Mouse (Mus musculus) C2C12 (cell line): ENCODE data around the gene Ing2. TPM values are rescaled to one million over a fixed set of nuclear protein-coding genes. Genes with fewer than 3 reads are reported as not detected.
A peak's percentile ranks its signal among the peaks of the same experiment; 100 is the strongest.

ENCODE experiments used
- H3K27me3 ChIP-seq: one replicate; pipeline ENCODE4 v1.6.1; 2011; ENCODE audit not compliant: control insufficient read depth, insufficient read depth, insufficient read length
- H3K36me3 ChIP-seq: one replicate; pipeline ENCODE4 v1.6.1; 2011; ENCODE audit not compliant: control insufficient read depth, insufficient read depth
- H3K4me3 ChIP-seq: one replicate; pipeline ENCODE4 v1.5.1; 2011; ENCODE audit warnings: mild to moderate bottlenecking, control low read depth; ENCODE audit not compliant: poor library complexity, insufficient read depth, severe bottlenecking
- H3K79me2 ChIP-seq: one replicate; pipeline ENCODE4 v1.6.1; 2011; ENCODE audit not compliant: control insufficient read depth, insufficient read depth
- H3K79me3 ChIP-seq: one replicate; pipeline ENCODE4 v1.6.1; 2011; ENCODE audit warnings: low read depth, control low read depth
- H3ac ChIP-seq: one replicate; pipeline ENCODE3; 2011; ENCODE audit warnings: low read depth; ENCODE audit not compliant: control insufficient read depth, insufficient read length
- CEBPB ChIP-seq: IDR thresholded peaks from one replicate; pipeline ENCODE4 v1.6.1; 2011; ENCODE audit warnings: low read depth, mild to moderate bottlenecking, control low read depth, moderate library complexity
- CTCF ChIP-seq: IDR thresholded peaks from one replicate; pipeline ENCODE4 v1.5.1; 2011; ENCODE audit not compliant: control insufficient read depth, insufficient read depth, insufficient read length
- FOSL1 ChIP-seq: IDR thresholded peaks from one replicate; pipeline ENCODE4 v1.8.0; 2011; ENCODE audit warnings: mild to moderate bottlenecking, low read length; ENCODE audit not compliant: poor library complexity, insufficient read depth, severe bottlenecking
- MAX ChIP-seq: IDR thresholded peaks from one replicate; pipeline ENCODE4 v1.6.1; 2011; ENCODE audit warnings: mild to moderate bottlenecking, control low read depth
- MYOD1 ChIP-seq: IDR thresholded peaks from one replicate; pipeline ENCODE4 v1.6.1; 2011; ENCODE audit warnings: low read depth; ENCODE audit not compliant: control insufficient read depth, insufficient read length
- MYOG ChIP-seq: IDR thresholded peaks from one replicate; pipeline ENCODE4 v1.6.1; 2011; ENCODE audit not compliant: control insufficient read depth, insufficient read length; ENCODE audit errors: extremely low read depth
- USF1 ChIP-seq: IDR thresholded peaks from one replicate; pipeline ENCODE4 v1.6.1; 2011; ENCODE audit warnings: low read depth, mild to moderate bottlenecking, control low read depth, moderate library complexity
- polyA plus RNA-seq: library from polyadenylated mRNA; unstranded; fragments of >200 nt; fragmentation: generic; extraction: Trizol; gene quantifications from one replicate; pipeline ENCODE4 v1.2.1, GENCODE M21; 2012; ENCODE audit warnings: missing spikeins

Ing2 gene
- polyA plus RNA-seq, 1 experiment: 8.3 TPM

GRCm38 (mm10) chr8:47708106-47708505, 32.8 kb upstream of the Ing2 start:
- H3K36me3 ChIP-seq: peaks cover 38% of the 10 kb centered on the region
- H3K4me3 ChIP-seq: no peak overlapping the region
- no peak for TF ChIP-seq FOSL1

GRCm38 (mm10) chr8:47706746-47707145, 31.4 kb upstream of the Ing2 start:
- no peak overlapping the region for H3K4me3 ChIP-seq
- H3K27me3 ChIP-seq: no peaks in the 10 kb centered on the region
- peaks cover 9% of the 10 kb centered on the region for H3K79me2 ChIP-seq
- no peak overlapping the region for H3ac ChIP-seq
- H3K79me3 ChIP-seq: peaks cover 3% of the 10 kb centered on the region
- H3K36me3 ChIP-seq: peaks cover 38% of the 10 kb centered on the region
- TF ChIP-seq MYOD1 (no peak), CEBPB (no peak), USF1 (no peak), CTCF (no peak), MAX (no peak), MYOG (no peak), FOSL1 (no peak)

More at GRCm38 (mm10) chr8:47708106-47708505, 32.8 kb upstream of the Ing2 start:
- peaks cover 23% of the 10 kb centered on the region for H3K79me2 ChIP-seq
- H3K79me3 ChIP-seq: peaks cover 12% of the 10 kb centered on the region
- no peaks in the 10 kb centered on the region for H3K27me3 ChIP-seq
- no peak overlapping the region for H3ac ChIP-seq

GRCm38 (mm10) chr8:47702333-47702732, 27.0 kb upstream of the Ing2 start:
- TF ChIP-seq USF1: no peak
- TF ChIP-seq MYOD1: no peak
- TF ChIP-seq MYOG: no peak
- no peak for TF ChIP-seq CEBPB
- no peak for TF ChIP-seq FOSL1
- TF ChIP-seq MAX: no peak
- TF ChIP-seq CTCF: no peak
- H3K4me3 ChIP-seq: no peak overlapping the region
- H3K79me3 ChIP-seq: no peaks in the 10 kb centered on the region
- H3ac ChIP-seq: no peak overlapping the region
- H3K36me3 ChIP-seq: no peaks in the 10 kb centered on the region
- H3K27me3 ChIP-seq: no peaks in the 10 kb centered on the region
- H3K79me2 ChIP-seq: no peaks in the 10 kb centered on the region

DNA sequence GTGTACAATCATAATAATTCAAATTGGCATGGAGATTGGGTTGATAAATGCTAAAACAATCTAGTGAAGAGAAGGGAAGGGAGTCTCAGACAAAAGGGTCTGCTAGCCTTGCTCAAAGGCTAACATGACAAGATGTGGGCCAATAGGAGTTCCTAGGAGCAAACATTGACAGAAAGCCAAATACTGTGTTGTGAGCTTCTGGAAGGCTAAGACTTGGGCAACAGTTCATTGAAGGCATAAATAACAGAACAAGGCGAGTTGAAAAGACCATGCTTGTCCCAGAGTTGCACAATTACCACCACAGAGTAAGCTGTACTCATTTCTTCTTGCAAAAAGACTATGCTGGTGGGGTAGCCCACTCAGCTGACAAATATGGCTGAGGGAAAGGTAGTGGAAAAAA, 22.3 kb upstream of the Ing2 start:
- Histone ChIP-seq H3K79me3 (no peaks in the 10 kb centered on the region), H3ac (no peak overlapping the region), H3K27me3 (no peaks in the 10 kb centered on the region), H3K79me2 (no peaks in the 10 kb centered on the region), H3K36me3 (no peaks in the 10 kb centered on the region), H3K4me3 (no peak overlapping the region)
- TF ChIP-seq USF1: no peak
- TF ChIP-seq CEBPB: no peak
- no peak for TF ChIP-seq MAX
- TF ChIP-seq CTCF: no peak
- no peak for TF ChIP-seq MYOG
- no peak for TF ChIP-seq MYOD1
- no peak for TF ChIP-seq FOSL1

DNA sequence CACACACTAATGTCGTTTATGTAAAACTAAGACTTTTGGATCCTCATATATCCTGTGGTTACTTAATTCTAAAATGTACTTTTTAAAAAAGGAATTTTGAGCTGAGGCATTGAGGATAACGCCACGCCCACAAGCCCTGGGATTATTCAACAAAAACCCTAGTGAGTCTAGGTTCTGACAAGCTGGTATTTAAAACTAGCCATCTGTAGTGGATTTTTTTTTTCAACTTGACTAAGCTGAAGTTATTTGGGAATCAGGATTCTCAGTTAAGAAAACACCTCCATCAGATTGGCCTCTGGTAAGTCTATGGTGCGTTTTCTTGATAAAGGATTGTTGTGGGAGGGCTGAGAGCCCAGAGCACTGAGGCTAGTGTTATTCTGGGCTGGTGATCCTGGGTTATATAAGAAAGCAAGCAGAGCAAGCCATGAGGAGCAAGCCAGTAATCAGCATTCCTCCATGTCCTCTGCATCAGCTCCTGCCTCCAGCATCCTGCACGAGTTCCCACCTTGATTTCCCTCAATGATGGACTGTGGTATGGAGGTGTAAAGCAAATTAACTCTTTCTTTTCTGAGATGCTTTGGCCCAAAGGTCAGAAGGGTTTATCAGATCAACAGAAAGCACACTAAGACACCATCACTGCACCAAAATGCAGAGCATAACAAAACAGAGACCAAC, 20.2 kb upstream of the Ing2 start:
- Histone ChIP-seq H3K79me2 (no peaks in the 10 kb centered on the region), H3ac (no peak overlapping the region), H3K36me3 (no peaks in the 10 kb centered on the region), H3K79me3 (no peaks in the 10 kb centered on the region), H3K4me3 (no peak overlapping the region), H3K27me3 (no peaks in the 10 kb centered on the region)
- TF ChIP-seq CTCF (no peak), FOSL1 (no peak), MYOG (no peak), MAX (no peak), USF1 (no peak), CEBPB (no peak), MYOD1 (no peak)

DNA sequence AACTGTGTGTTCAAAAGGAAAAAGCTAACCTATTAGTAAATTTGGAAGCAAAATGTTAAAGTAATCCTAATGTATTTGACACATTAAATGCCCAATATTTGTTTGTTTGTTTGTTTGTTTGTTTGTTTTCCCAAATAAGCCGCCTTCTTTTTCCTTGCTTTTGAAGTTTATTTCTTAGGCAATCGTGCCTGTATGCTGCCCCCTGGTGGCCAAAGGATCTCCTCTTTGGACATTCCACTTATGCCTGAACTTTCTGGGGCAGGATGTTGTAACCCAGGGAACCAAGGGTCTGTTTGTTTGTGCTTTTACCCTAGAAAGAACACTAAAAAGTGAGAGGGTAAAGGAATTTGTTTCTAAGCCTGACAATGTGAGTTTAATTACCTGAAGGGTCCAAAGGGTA, 17.8 kb upstream of the Ing2 start:
- H3K79me2 ChIP-seq: no peaks in the 10 kb centered on the region
- no peaks in the 10 kb centered on the region for H3K79me3 ChIP-seq
- TF ChIP-seq CEBPB (peak; percentile 42), CTCF (peak; percentile 37), FOSL1 (no peak), USF1 (no peak), MYOD1 (no peak), MYOG (no peak)
- H3K36me3 ChIP-seq: no peaks in the 10 kb centered on the region
- no peaks in the 10 kb centered on the region for H3K27me3 ChIP-seq
- H3K4me3 ChIP-seq: no peak overlapping the region
- no peak overlapping the region for H3ac ChIP-seq
